Mouse (Mus musculus): Measurements from ENCODE around the gene Slc7a10. TPM values are rescaled to one million over a fixed set of nuclear protein-coding genes. Genes with fewer than 3 reads are reported as not detected.

The Slc7a10 gene
- total and polyA plus RNA-seq, 3 experiments: not detected

DNA sequence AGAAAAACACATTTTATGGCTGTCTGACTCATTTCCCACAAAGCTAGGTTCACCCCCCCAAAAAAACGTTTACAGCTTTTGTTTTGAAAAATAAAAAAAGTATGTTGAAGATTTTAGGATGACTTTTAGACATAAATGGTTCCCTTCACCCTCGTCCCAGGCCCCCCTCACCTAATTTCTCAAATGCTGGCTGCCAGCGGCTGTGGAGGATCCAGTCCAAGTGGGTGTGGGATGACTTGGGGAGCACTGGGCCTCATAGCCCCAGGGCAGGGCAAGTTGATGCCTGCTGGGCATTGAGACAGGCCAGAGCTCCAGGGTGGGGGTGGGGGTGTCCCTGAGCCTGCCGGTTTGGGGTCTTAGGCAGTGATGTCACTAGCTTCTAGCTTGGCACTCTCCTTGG lies 47.7 kb upstream of the Slc7a10 start:
- Histone ChIP-seq H3K4me3 (ENCODE audit: control insufficient read depth in 1 of 2, insufficient read depth in 1 of 2, low read depth in 2 of 2, low read length in 2 of 2) (no peak overlapping the region), H3K4me1 (ENCODE audit: control insufficient read depth in 1 of 2, insufficient read depth in 2 of 2, low read length in 2 of 2) (no peaks in the 10 kb centered on the region), H3K27ac (ENCODE audit: control insufficient read depth, low read depth, low read length) (no peak overlapping the region), H3K36me3 (ENCODE audit: control insufficient read depth in 1 of 2, insufficient read depth in 2 of 2, low read length in 2 of 2) (no peaks in the 10 kb centered on the region), H3K79me2 (ENCODE audit: control insufficient read depth, insufficient read depth, low read length, poor library complexity) (no peaks in the 10 kb centered on the region), H3K9me3 (replicated peaks; ENCODE audit: insufficient read depth, low read length) (no peaks in the 10 kb centered on the region), H3K9ac (ENCODE audit: control insufficient read depth, low read depth, low read length, poor library complexity, severe bottlenecking) (no peak overlapping the region), H3K27me3 (ENCODE audit: control insufficient read depth in 1 of 2, insufficient read depth in 2 of 2, low read length in 2 of 2) (no peaks in the 10 kb centered on the region; a peak in 1 of 4 replicates)
- DNase-seq (ENCODE audit: low read depth, low spot score): no peak
- TF ChIP-seq GATA1 (IDR thresholded peaks at IDR 0.05; ENCODE audit: low read depth, low read length) (no peak), ZMIZ1 (IDR thresholded peaks at IDR 0.05; ENCODE audit: low read depth, low read length) (no peak), ZC3H11A (IDR thresholded peaks at IDR 0.05; ENCODE audit: low read depth, low read length) (no peak), ZNF384 (IDR thresholded peaks at IDR 0.05; ENCODE audit: low read depth, low read length) (no peak), RCOR1 (IDR thresholded peaks at IDR 0.05; ENCODE audit: low read depth, low read length) (no peak), ETS1 (IDR thresholded peaks at IDR 0.05; ENCODE audit: low read depth, low read length) (no peak), SMC3 (IDR thresholded peaks at IDR 0.05; ENCODE audit: low read depth, low read length) (no peak), USF2 (IDR thresholded peaks at IDR 0.05; ENCODE audit: borderline replicate concordance in 1 of 2, insufficient read depth in 1 of 2, low read depth in 1 of 2, low read length in 2 of 2) (no peak), HCFC1 (IDR thresholded peaks at IDR 0.05; ENCODE audit: low read depth, low read length) (no peak), MAFK (IDR thresholded peaks at IDR 0.05; ENCODE audit: borderline replicate concordance, low read depth, low read length) (no peak), RAD21 (IDR thresholded peaks at IDR 0.05; ENCODE audit: low read depth, low read length) (no peak), TAL1 (IDR thresholded peaks at IDR 0.05; ENCODE audit: low read length) (no peak), ELF1 (IDR thresholded peaks at IDR 0.05; ENCODE audit: low read depth, low read length) (no peak)

DNA sequence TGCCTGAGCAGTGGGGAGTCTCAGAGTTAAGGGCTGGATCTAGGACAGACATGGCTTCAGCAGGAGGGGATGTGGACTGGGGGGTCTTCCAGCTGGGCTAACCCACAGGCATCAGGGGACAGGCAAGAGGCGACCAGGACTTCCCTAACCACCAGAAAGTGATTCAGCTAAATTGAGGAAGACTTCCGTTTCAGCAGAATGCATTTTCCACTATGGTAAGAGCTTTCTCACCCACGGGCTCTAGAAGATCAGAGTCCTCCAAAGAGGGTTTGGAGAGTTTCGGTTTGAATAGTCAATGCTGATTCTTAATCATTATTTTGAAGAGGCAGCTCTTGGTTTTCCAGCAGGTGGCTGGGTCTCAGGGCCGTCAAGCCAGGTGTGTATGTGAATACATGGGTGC lies 46.3 kb upstream of the Slc7a10 start:
- H3K27ac ChIP-seq (ENCODE audit: control insufficient read depth, low read depth, low read length): no peak overlapping the region
- H3K36me3 ChIP-seq (ENCODE audit: control insufficient read depth in 1 of 2, insufficient read depth in 2 of 2, low read length in 2 of 2): no peaks in the 10 kb centered on the region
- no peak for TF ChIP-seq UBTF (IDR thresholded peaks at IDR 0.05; ENCODE audit: borderline replicate concordance, insufficient read depth, low read depth, low read length)
- no peak for TF ChIP-seq GATA1 (IDR thresholded peaks at IDR 0.05; ENCODE audit: low read depth, low read length)
- TF ChIP-seq USF2 (IDR thresholded peaks at IDR 0.05; ENCODE audit: borderline replicate concordance in 1 of 2, insufficient read depth in 1 of 2, low read depth in 1 of 2, low read length in 2 of 2): no peak
- no peak for TF ChIP-seq MXI1 (IDR thresholded peaks at IDR 0.05; ENCODE audit: low read depth, low read length)
- TF ChIP-seq E2F4 (IDR thresholded peaks at IDR 0.05; ENCODE audit: borderline replicate concordance, low read depth, low read length): no peak
- no peak for TF ChIP-seq JUND (IDR thresholded peaks at IDR 0.05; ENCODE audit: low read depth, low read length)
- no peak for TF ChIP-seq TCF12 (IDR thresholded peaks at IDR 0.05; ENCODE audit: low read depth, low read length)
- no peak for TF ChIP-seq USF1 (IDR thresholded peaks at IDR 0.05; ENCODE audit: low read depth, low read length)
- H3K79me2 ChIP-seq (ENCODE audit: control insufficient read depth, insufficient read depth, low read length, poor library complexity): no peaks in the 10 kb centered on the region
- no peaks in the 10 kb centered on the region; a peak in 1 of 4 replicates for H3K27me3 ChIP-seq (ENCODE audit: control insufficient read depth in 1 of 2, insufficient read depth in 2 of 2, low read length in 2 of 2)
- no peaks in the 10 kb centered on the region for H3K9me3 ChIP-seq (replicated peaks; ENCODE audit: insufficient read depth, low read length)
- no peak overlapping the region for H3K4me3 ChIP-seq (ENCODE audit: control insufficient read depth in 1 of 2, insufficient read depth in 1 of 2, low read depth in 2 of 2, low read length in 2 of 2)
- no peak for DNase-seq (ENCODE audit: low read depth, low spot score)
- H3K4me1 ChIP-seq (ENCODE audit: control insufficient read depth in 1 of 2, insufficient read depth in 2 of 2, low read length in 2 of 2): no peaks in the 10 kb centered on the region
- H3K9ac ChIP-seq (ENCODE audit: control insufficient read depth, low read depth, low read length, poor library complexity, severe bottlenecking): no peak overlapping the region

Measured in MEL (cell line).